Mouse (Mus musculus) lung, adult 2 months (tissue): ENCODE results near the gene Ndufa7.

Source experiments
- CTCF ChIP-seq: fragments of 200-500 bp; IDR thresholded peaks from 2 replicates; pipeline ENCODE4 v1.5.1; 2011; ENCODE audit warnings: mild to moderate bottlenecking, low read length, control low read depth; ENCODE audit not compliant: insufficient read depth
- POLR2A ChIP-seq: fragments of 200-500 bp; IDR thresholded peaks from 2 replicates; pipeline ENCODE4 v1.6.1; 2011; ENCODE audit warnings: low read depth, mild to moderate bottlenecking, control low read depth, low read length, borderline replicate concordance; ENCODE audit errors: extremely low read depth

GRCm38 (mm10) chr17:33804205-33804604, 20.2 kb upstream of the Ndufa7 start:
- no peak for TF ChIP-seq CTCF
- TF ChIP-seq POLR2A: no peak
